Mouse (Mus musculus): ENCODE measurements around the gene R3hdm2. TPM values are rescaled to one million over a fixed set of nuclear protein-coding genes. Genes with fewer than 3 reads are reported as not detected.
A peak's percentile ranks its signal among the peaks of the same experiment; 100 is the strongest.

R3hdm2 gene
- polyA plus RNA-seq, 1 experiment from 2014 or later, result 21.1 TPM

- peak overlapping the region; percentile 70 for H3K27ac ChIP-seq (ENCODE audit: low read length)
- H3K36me3 ChIP-seq (ENCODE audit: insufficient read depth, low read length), result no peaks in the 10 kb centered on the region
- DNase-seq (ENCODE audit: low spot score) (no peak), ATAC-seq (no peak)
- peaks cover 19% of the 10 kb centered on the region; the same call in 1 of the 2 replicates for H3K27me3 ChIP-seq (replicated peaks; ENCODE audit: insufficient read depth, low read length)
- H3K9me3 ChIP-seq (ENCODE audit: low read length), result no peaks in the 10 kb centered on the region
- TF ChIP-seq CTCF (IDR thresholded peaks at IDR 0.05), result no peak
- TF ChIP-seq EP300 (IDR thresholded peaks at IDR 0.05), result no peak
- peak overlapping the region; percentile 24 for H3K4me3 ChIP-seq (ENCODE audit: low read depth, low read length)
- peaks cover 28% of the 10 kb centered on the region for H3K4me1 ChIP-seq (ENCODE audit: insufficient read depth, low read depth, low read length)
- H3K9ac ChIP-seq (replicated peaks; ENCODE audit: low read depth), result no peak overlapping the region
- WGBS, result 38% methylated on average over 9 of the region's 9 CpGs
- peak overlapping the region; percentile 41 for H3K4me2 ChIP-seq (replicated peaks; ENCODE audit: low read depth, low read length)
These were observed 135.3 kb downstream of the R3hdm2 start for GRCm38 (mm10) chr10:127515271-127515982.

GRCm38 (mm10) chr10:127515983-127516459 is 135.9 kb downstream of the R3hdm2 start:
- Histone ChIP-seq H3K9ac (replicated peaks; ENCODE audit: low read depth) (no peak overlapping the region), H3K4me2 (replicated peaks; ENCODE audit: low read depth, low read length) (peak overlapping the region; percentile 41), H3K36me3 (ENCODE audit: insufficient read depth, low read length) (no peaks in the 10 kb centered on the region), H3K27ac (ENCODE audit: low read length) (peak overlapping the region; percentile 70), H3K27me3 (replicated peaks; ENCODE audit: insufficient read depth, low read length) (peaks cover 16% of the 10 kb centered on the region; the same call in 1 of the 2 replicates), H3K4me3 (ENCODE audit: low read depth, low read length) (no peak overlapping the region), H3K4me1 (ENCODE audit: insufficient read depth, low read depth, low read length) (peaks cover 30% of the 10 kb centered on the region), H3K9me3 (ENCODE audit: low read length) (no peaks in the 10 kb centered on the region)
- DNase-seq (ENCODE audit: low spot score), result no peak
- no peak for ATAC-seq
- TF ChIP-seq EP300 (IDR thresholded peaks at IDR 0.05) (no peak), CTCF (IDR thresholded peaks at IDR 0.05) (no peak)
- WGBS, result 45% methylated on average over 8 of the region's 8 CpGs

- H3K36me3 ChIP-seq (ENCODE audit: insufficient read depth, low read length), result no peaks in the 10 kb centered on the region
- H3K9me3 ChIP-seq (ENCODE audit: low read length), result no peaks in the 10 kb centered on the region
- DNase-seq (ENCODE audit: low spot score), result peak; percentile 73
- H3K27ac ChIP-seq (ENCODE audit: low read length), result peak overlapping the region; percentile 70
- H3K4me1 ChIP-seq (ENCODE audit: insufficient read depth, low read depth, low read length), result peaks cover 35% of the 10 kb centered on the region
- ATAC-seq, result peak; percentile 52
- TF ChIP-seq EP300 (IDR thresholded peaks at IDR 0.05), result peak; percentile 30; the same call in 1 of the 2 replicates
- no peak for TF ChIP-seq CTCF (IDR thresholded peaks at IDR 0.05)
- H3K4me2 ChIP-seq (replicated peaks; ENCODE audit: low read depth, low read length), result peak overlapping the region; percentile 41
- WGBS, result 19% methylated on average over 28 of the region's 30 CpGs
- no peak overlapping the region for H3K9ac ChIP-seq (replicated peaks; ENCODE audit: low read depth)
- H3K27me3 ChIP-seq (replicated peaks; ENCODE audit: insufficient read depth, low read length), result peaks cover 9% of the 10 kb centered on the region; the same call in 1 of the 2 replicates
- no peak overlapping the region; the same call in 1 of the 2 replicates for H3K4me3 ChIP-seq (ENCODE audit: low read depth, low read length)
These were observed 136.6 kb downstream of the R3hdm2 start for GRCm38 (mm10) chr10:127516576-127517260.

GRCm38 (mm10) chr10:127517941-127518340 is 137.8 kb downstream of the R3hdm2 start:
- Histone ChIP-seq H3K4me2 (replicated peaks; ENCODE audit: low read depth, low read length) (no peak overlapping the region), H3K36me3 (ENCODE audit: insufficient read depth, low read length) (no peaks in the 10 kb centered on the region), H3K4me3 (ENCODE audit: low read depth, low read length) (no peak overlapping the region), H3K9ac (replicated peaks; ENCODE audit: low read depth) (no peak overlapping the region), H3K9me3 (ENCODE audit: low read length) (no peaks in the 10 kb centered on the region), H3K27ac (ENCODE audit: low read length) (no peak overlapping the region), H3K27me3 (replicated peaks; ENCODE audit: insufficient read depth, low read length) (0 out of 2 replicates have a peak, but pooled peaks cover 4% of the 10 kb centered on the region), H3K4me1 (ENCODE audit: insufficient read depth, low read depth, low read length) (peaks cover 34% of the 10 kb centered on the region)
- no peak for TF ChIP-seq CTCF (IDR thresholded peaks at IDR 0.05)
- no peak for TF ChIP-seq EP300 (IDR thresholded peaks at IDR 0.05)
- 88% methylated on average over 22 of the region's 22 CpGs for WGBS
- no peak for ATAC-seq
- DNase-seq (ENCODE audit: low spot score), result no peak

- Histone ChIP-seq H3K27me3 (replicated peaks; ENCODE audit: insufficient read depth, low read length) (no peaks in the 10 kb centered on the region; the same call in 1 of the 2 replicates), H3K9ac (replicated peaks; ENCODE audit: low read depth) (no peak overlapping the region), H3K4me3 (ENCODE audit: low read depth, low read length) (no peak overlapping the region), H3K36me3 (ENCODE audit: insufficient read depth, low read length) (no peaks in the 10 kb centered on the region), H3K27ac (ENCODE audit: low read length) (no peak overlapping the region), H3K9me3 (ENCODE audit: low read length) (no peaks in the 10 kb centered on the region), H3K4me1 (ENCODE audit: insufficient read depth, low read depth, low read length) (peaks cover 22% of the 10 kb centered on the region; the same call in 1 of the 2 replicates), H3K4me2 (replicated peaks; ENCODE audit: low read depth, low read length) (no peak overlapping the region)
- TF ChIP-seq CTCF (IDR thresholded peaks at IDR 0.05) (no peak), EP300 (IDR thresholded peaks at IDR 0.05) (no peak)
- DNase-seq (ENCODE audit: low spot score) (no peak), ATAC-seq (no peak)
- 88% methylated on average over 21 of the region's 26 CpGs for WGBS
These were observed 139.0 kb downstream of the R3hdm2 start for GRCm38 (mm10) chr10:127519041-127519701.
